Mouse (Mus musculus): Measurements from ENCODE around the gene Amotl2. TPM values are rescaled to one million over a fixed set of nuclear protein-coding genes. Genes with fewer than 3 reads are reported as not detected.

Amotl2 gene
- total and polyA plus RNA-seq, 2 experiments from 2014 or later = 31.0 to 116 TPM

DNA sequence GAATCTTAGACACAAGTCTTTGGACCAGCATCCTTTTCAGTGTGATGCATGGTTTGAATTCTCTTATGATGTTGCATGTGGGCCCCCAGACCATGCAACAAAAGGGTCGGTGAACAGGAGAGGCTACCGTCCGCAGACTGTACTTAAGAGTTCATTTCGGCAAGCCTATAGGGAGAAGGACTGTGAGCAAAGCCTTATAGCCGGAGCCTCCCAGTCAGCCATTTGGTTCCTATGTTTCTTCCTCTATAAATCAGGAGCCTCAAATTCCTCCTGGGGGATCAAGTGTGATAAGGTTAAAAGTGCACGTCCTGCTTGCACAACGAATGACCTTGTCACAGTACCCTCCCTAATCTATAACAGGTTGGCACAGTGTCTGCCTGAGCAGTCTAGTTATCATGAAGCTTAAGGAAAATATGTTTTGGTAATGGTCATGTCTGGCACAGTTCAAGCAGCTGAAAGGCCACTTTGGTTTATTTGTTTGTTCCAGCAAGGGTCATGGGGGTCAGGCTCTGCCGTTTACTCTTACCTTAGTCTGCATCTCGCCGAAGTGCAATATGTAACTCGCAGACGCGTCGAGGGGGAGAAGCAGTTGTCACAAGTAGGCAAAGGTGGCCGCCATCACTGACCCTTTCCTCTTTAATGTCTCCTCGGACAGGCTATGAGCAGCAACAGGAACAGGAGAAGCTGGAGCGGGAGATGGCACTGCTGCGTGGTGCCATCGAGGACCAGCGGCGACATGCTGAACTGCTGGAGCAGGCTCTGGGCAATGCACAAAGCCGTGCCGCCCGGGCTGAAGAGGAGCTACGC, 11.4 kb downstream of the Amotl2 start:
- Histone ChIP-seq H3K9me3 (ENCODE audit: low read length) (no peaks in the 10 kb centered on the region), H3K4me3 (ENCODE audit: low read length) (no peak overlapping the region), H3K4me2 (ENCODE audit: low read depth, low read length) (no peak overlapping the region), H3K27ac (no peak overlapping the region), H3K9ac (replicated peaks; ENCODE audit: low read length) (no peak overlapping the region), H3K27me3 (ENCODE audit: insufficient read depth, low read length) (no peaks in the 10 kb centered on the region), H3K4me1 (ENCODE audit: insufficient read depth, low read length) (peaks cover 28% of the 10 kb centered on the region), H3K36me3 (ENCODE audit: insufficient read depth, low read length) (peaks cover 86% of the 10 kb centered on the region)
- no peak for TF ChIP-seq CTCF (IDR thresholded peaks at IDR 0.05; ENCODE audit: low read depth)
- WGBS = 88% methylated on average over 25 of the region's 25 CpGs
- no peak for DNase-seq (ENCODE audit: low spot score)
- no peak for ATAC-seq

DNA sequence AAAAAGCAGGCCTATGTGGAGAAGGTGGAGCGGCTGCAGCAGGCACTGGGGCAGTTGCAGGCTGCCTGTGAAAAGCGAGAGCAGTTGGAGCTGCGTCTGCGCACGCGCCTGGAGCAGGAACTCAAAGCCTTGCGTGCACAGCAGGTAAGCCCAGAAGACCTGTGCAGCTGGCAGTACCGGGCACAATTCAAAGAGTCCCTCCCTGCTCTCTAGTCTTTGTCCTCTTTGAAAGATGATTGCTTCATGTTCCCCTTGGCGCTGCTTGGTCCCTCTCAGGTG, 11.9 kb downstream of the Amotl2 start:
- H3K27ac ChIP-seq = no peak overlapping the region
- H3K9ac ChIP-seq (replicated peaks; ENCODE audit: low read length) = no peak overlapping the region
- H3K9me3 ChIP-seq (ENCODE audit: low read length) = no peaks in the 10 kb centered on the region
- H3K36me3 ChIP-seq (ENCODE audit: insufficient read depth, low read length) = peaks cover 87% of the 10 kb centered on the region
- H3K4me2 ChIP-seq (ENCODE audit: low read depth, low read length) = no peak overlapping the region
- ATAC-seq (no peak), DNase-seq (ENCODE audit: low spot score) (no peak)
- H3K4me3 ChIP-seq (ENCODE audit: low read length) = no peak overlapping the region
- H3K4me1 ChIP-seq (ENCODE audit: insufficient read depth, low read length) = peaks cover 23% of the 10 kb centered on the region
- H3K27me3 ChIP-seq (ENCODE audit: insufficient read depth, low read length) = no peaks in the 10 kb centered on the region
- 88% methylated on average over 9 of the region's 9 CpGs for WGBS
- TF ChIP-seq CTCF (IDR thresholded peaks at IDR 0.05; ENCODE audit: low read depth) = no peak

DNA sequence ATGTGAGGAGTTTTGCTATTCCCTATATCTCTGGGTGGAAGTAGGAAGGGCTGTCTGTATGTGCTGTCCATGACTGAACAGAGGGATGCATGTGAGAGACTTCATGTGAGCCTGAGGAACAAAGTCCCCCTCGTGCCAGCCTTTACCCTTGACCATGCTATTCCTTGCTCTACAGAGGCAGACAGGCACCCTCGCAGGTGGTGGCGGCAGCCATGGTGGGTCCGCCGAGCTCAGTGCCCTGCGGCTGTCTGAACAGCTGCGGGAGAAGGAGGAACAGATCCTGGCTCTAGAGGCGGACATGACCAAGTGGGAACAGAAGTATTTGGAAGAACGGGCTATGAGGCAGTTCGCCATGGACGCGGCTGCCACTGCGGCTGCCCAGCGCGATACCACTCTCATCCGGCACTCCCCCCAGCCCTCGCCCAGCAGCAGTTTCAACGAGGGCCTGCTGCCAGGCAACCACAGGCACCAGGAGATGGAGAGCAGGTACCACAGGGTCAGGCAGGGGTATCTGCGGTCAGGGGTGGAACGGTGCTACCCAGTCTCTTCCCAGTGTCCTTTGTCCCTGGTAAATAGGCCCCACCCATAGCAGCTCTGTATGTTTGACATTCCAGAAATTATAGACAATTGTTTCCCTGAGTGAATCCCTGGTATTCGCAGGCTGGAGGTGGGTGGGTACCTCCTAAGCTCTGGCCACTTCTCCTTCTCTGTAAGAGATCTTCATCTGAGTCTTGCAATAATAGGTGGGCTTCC, 12.8 kb downstream of the Amotl2 start:
- WGBS = 69% methylated on average over 21 of the region's 21 CpGs
- DNase-seq (ENCODE audit: low spot score) (no peak), ATAC-seq (no peak)
- Histone ChIP-seq H3K9me3 (ENCODE audit: low read length) (no peaks in the 10 kb centered on the region), H3K9ac (replicated peaks; ENCODE audit: low read length) (no peak overlapping the region), H3K27me3 (ENCODE audit: insufficient read depth, low read length) (no peaks in the 10 kb centered on the region), H3K4me2 (ENCODE audit: low read depth, low read length) (no peak overlapping the region), H3K27ac (no peak overlapping the region), H3K36me3 (ENCODE audit: insufficient read depth, low read length) (peaks cover 85% of the 10 kb centered on the region), H3K4me3 (ENCODE audit: low read length) (no peak overlapping the region), H3K4me1 (ENCODE audit: insufficient read depth, low read length) (peaks cover 20% of the 10 kb centered on the region; the same call in 1 of the 2 replicates)
- no peak for TF ChIP-seq CTCF (IDR thresholded peaks at IDR 0.05; ENCODE audit: low read depth)

- TF ChIP-seq CTCF (IDR thresholded peaks at IDR 0.05; ENCODE audit: low read depth) = no peak
- H3K4me1 ChIP-seq (ENCODE audit: insufficient read depth, low read length) = peaks cover 13% of the 10 kb centered on the region; the same call in 1 of the 2 replicates
- H3K36me3 ChIP-seq (ENCODE audit: insufficient read depth, low read length) = peaks cover 79% of the 10 kb centered on the region
- H3K27ac ChIP-seq = no peak overlapping the region
- H3K9me3 ChIP-seq (ENCODE audit: low read length) = no peaks in the 10 kb centered on the region
- no peaks in the 10 kb centered on the region for H3K27me3 ChIP-seq (ENCODE audit: insufficient read depth, low read length)
- ATAC-seq (no peak), DNase-seq (ENCODE audit: low spot score) (no peak)
- no peak overlapping the region for H3K4me2 ChIP-seq (ENCODE audit: low read depth, low read length)
- no peak overlapping the region for H3K4me3 ChIP-seq (ENCODE audit: low read length)
- no peak overlapping the region for H3K9ac ChIP-seq (replicated peaks; ENCODE audit: low read length)
- 72% methylated on average over 14 of the region's 14 CpGs for WGBS
These were observed 13.5 kb downstream of the Amotl2 start for GRCm38 (mm10) chr9:102729876-102730413.

- Histone ChIP-seq H3K4me2 (ENCODE audit: low read depth, low read length) (no peak overlapping the region), H3K9me3 (ENCODE audit: low read length) (no peaks in the 10 kb centered on the region), H3K27ac (peak overlapping the region; percentile 32; the same call in 1 of the 2 replicates), H3K36me3 (ENCODE audit: insufficient read depth, low read length) (peaks cover 68% of the 10 kb centered on the region), H3K4me1 (ENCODE audit: insufficient read depth, low read length) (peaks cover 8% of the 10 kb centered on the region; the same call in 1 of the 2 replicates), H3K27me3 (ENCODE audit: insufficient read depth, low read length) (no peaks in the 10 kb centered on the region), H3K9ac (replicated peaks; ENCODE audit: low read length) (no peak overlapping the region), H3K4me3 (ENCODE audit: low read length) (no peak overlapping the region)
- TF ChIP-seq CTCF (IDR thresholded peaks at IDR 0.05; ENCODE audit: low read depth) = no peak
- DNase-seq (ENCODE audit: low spot score) (no peak), ATAC-seq (no peak)
- 80% methylated on average over 7 of the region's 7 CpGs for WGBS
These were observed 14.6 kb downstream of the Amotl2 start for GRCm38 (mm10) chr9:102731044-102731471.

GRCm38 (mm10) chr9:102731574-102732175, 15.2 kb downstream of the Amotl2 start:
- DNase-seq (ENCODE audit: low spot score) (no peak), ATAC-seq (no peak)
- peak overlapping the region; percentile 32; the same call in 1 of the 2 replicates for H3K27ac ChIP-seq
- 0 out of 2 replicates have a peak, but pooled peaks cover 4% of the 10 kb centered on the region for H3K4me1 ChIP-seq (ENCODE audit: insufficient read depth, low read length)
- no peak overlapping the region for H3K4me2 ChIP-seq (ENCODE audit: low read depth, low read length)
- H3K4me3 ChIP-seq (ENCODE audit: low read length) = no peak overlapping the region
- H3K9ac ChIP-seq (replicated peaks; ENCODE audit: low read length) = no peak overlapping the region
- peaks cover 67% of the 10 kb centered on the region for H3K36me3 ChIP-seq (ENCODE audit: insufficient read depth, low read length)
- H3K9me3 ChIP-seq (ENCODE audit: low read length) = no peaks in the 10 kb centered on the region
- 85% methylated on average over 10 of the region's 10 CpGs for WGBS
- TF ChIP-seq CTCF (IDR thresholded peaks at IDR 0.05; ENCODE audit: low read depth) = no peak
- H3K27me3 ChIP-seq (ENCODE audit: insufficient read depth, low read length) = no peaks in the 10 kb centered on the region
